ENCODE assay signal across 16 mouse cellular contexts in the genomic region with DNA sequence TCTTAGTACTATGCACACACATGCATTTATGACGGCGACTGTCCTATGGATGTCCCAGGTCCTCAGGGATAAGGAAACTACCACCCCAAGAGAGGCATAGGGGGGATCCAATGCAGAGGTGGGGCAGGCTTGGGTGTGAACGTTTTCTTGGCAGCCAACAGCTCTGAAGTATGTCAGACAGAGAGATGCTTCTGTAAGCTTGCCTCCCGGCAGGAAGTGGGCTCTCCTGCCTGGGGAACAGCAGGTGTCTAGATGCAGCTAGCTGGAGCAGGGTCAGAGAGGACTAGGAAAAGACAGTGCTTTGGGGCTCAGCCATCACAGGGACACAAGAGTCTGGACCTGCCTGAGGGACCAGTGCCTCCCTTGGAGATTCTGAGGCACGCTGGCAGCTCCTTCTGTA. TPM values are rescaled to one million over a fixed set of nuclear protein-coding genes. Genes with fewer than 3 reads are reported as not detected.
"Had no signal": no experiment of that assay in that cellular context is flagged by ENCODE, and none has a peak within 500 bp of the region (broad histone marks: within the 10 kb centered on the region; RNA-seq: fewer than 3 reads in every experiment).

No protein-coding gene starts in this region.

- H3K4me2 ChIP-seq: kidney, embryonic 15.5 days; liver, embryonic 11.5 days; liver, embryonic 15.5 days; midbrain, embryonic 13.5 days had no signal

- H3K36me3 ChIP-seq: kidney, embryonic 15.5 days; limb, embryonic 10.5 days; liver, embryonic 15.5 days; midbrain, embryonic 13.5 days had no signal

- DNase-seq: kidney, adult 2 months; kidney, postnatal 14 days; right cerebral cortex, postnatal 14 days had no signal

- H3K4me1 ChIP-seq: kidney, embryonic 15.5 days; limb, embryonic 10.5 days had no signal

- H3K4me3 ChIP-seq: kidney, embryonic 15.5 days; left cerebral cortex, adult 2 months; limb, embryonic 10.5 days; liver, embryonic 15.5 days; midbrain, embryonic 13.5 days had no signal

- H3K9ac ChIP-seq: kidney, embryonic 15.5 days; liver, embryonic 15.5 days; midbrain, embryonic 13.5 days had no signal

- H3K27ac ChIP-seq: kidney, embryonic 15.5 days; left cerebral cortex, adult 2 months; limb, embryonic 10.5 days; liver, embryonic 15.5 days; midbrain, embryonic 13.5 days; stomach, postnatal 0 days had no signal

- ATAC-seq: intestine, embryonic 16.5 days; midbrain, embryonic 13.5 days had no signal

- H3K9me3 ChIP-seq: kidney, embryonic 15.5 days; limb, embryonic 10.5 days; liver, embryonic 15.5 days; midbrain, embryonic 13.5 days had no signal

- H3K27me3 ChIP-seq: kidney, embryonic 15.5 days; liver, embryonic 15.5 days; midbrain, embryonic 13.5 days had no signal

RNA-seq across cellular contexts. Expression of a gene that starts 18.1 kb away (rescaled TPM):
- polyA plus RNA-seq: limb, embryonic 10.5 days; lung, embryonic 16.5 days; midbrain, embryonic 13.5 days; midbrain, postnatal 0 days; neural tube, embryonic 14.5 days; spleen, adult 2 months; urinary bladder, adult 2 months had no signal
